Mouse (Mus musculus) myocyte (in vitro differentiated cells): ENCODE measurements around the gene Hmx2. TPM values are rescaled to one million over a fixed set of nuclear protein-coding genes. Genes with fewer than 3 reads are reported as not detected.
A peak's percentile ranks its signal among the peaks of the same experiment; 100 is the strongest.

ENCODE experiments used
- H3K27me3 ChIP-seq: one replicate; pipeline ENCODE4 v1.6.1; 2011; ENCODE audit not compliant: control insufficient read depth, insufficient read depth, insufficient read length
- H3K36me3 ChIP-seq: one replicate; pipeline ENCODE4 v1.6.1; 2011; ENCODE audit not compliant: control insufficient read depth, insufficient read depth
- H3K4me2 ChIP-seq: one replicate; pipeline ENCODE4 v1.6.1; 2011; ENCODE audit warnings: low read depth, control low read depth
- H3K4me3 ChIP-seq: one replicate; pipeline ENCODE4 v1.5.1; 2011; ENCODE audit warnings: mild to moderate bottlenecking, control low read depth, moderate library complexity
- H3K79me2 ChIP-seq: one replicate; pipeline ENCODE4 v1.6.1; 2011; ENCODE audit not compliant: control insufficient read depth, insufficient read depth
- H3ac ChIP-seq: one replicate; pipeline ENCODE4 v1.6.1; 2011; ENCODE audit not compliant: control insufficient read depth, insufficient read length
- CEBPB ChIP-seq: IDR thresholded peaks from 2 replicates; pipeline ENCODE4 v1.6.1; 2011; ENCODE audit warnings: mild to moderate bottlenecking, moderate library complexity; ENCODE audit not compliant: poor library complexity, insufficient read depth, severe bottlenecking
- E2F4 ChIP-seq: IDR thresholded peaks from one replicate; pipeline ENCODE4 v1.6.1; 2011; ENCODE audit warnings: mild to moderate bottlenecking, control low read depth, moderate library complexity; ENCODE audit not compliant: insufficient read depth
- MAX ChIP-seq: IDR thresholded peaks from one replicate; pipeline ENCODE4 v1.6.1; 2011; ENCODE audit warnings: low read depth, mild to moderate bottlenecking, control low read depth
- MYOD1 ChIP-seq, 3 experiments: IDR thresholded peaks; one replicate each; pipeline ENCODE4 v1.6.1; 2011; ENCODE audit warnings: control low read depth in 2 of 3, low read depth in 2 of 3, mild to moderate bottlenecking in 2 of 3, moderate library complexity in 1 of 3; ENCODE audit not compliant: insufficient read length in 2 of 3, control insufficient read depth in 1 of 3
- MYOG ChIP-seq, 3 experiments: IDR thresholded peaks; one replicate each; pipeline ENCODE4 v1.6.1; 2011; ENCODE audit warnings: control low read depth in 2 of 3, low read depth in 2 of 3, mild to moderate bottlenecking in 2 of 3; ENCODE audit not compliant: insufficient read length in 2 of 3, control insufficient read depth in 1 of 3, insufficient read depth in 1 of 3
- POLR2A ChIP-seq: IDR thresholded peaks from one replicate; pipeline ENCODE4 v1.6.1; 2011; ENCODE audit warnings: low read depth, mild to moderate bottlenecking, control low read depth, moderate library complexity; ENCODE audit not compliant: insufficient read length
- POLR2AphosphoS2 ChIP-seq: IDR thresholded peaks from one replicate; pipeline ENCODE4 v1.6.1; 2011; ENCODE audit warnings: low read depth, control low read depth; ENCODE audit not compliant: insufficient read length
- REST ChIP-seq: IDR thresholded peaks from one replicate; pipeline ENCODE4 v1.6.1; 2011; ENCODE audit warnings: mild to moderate bottlenecking, control low read depth, moderate library complexity; ENCODE audit not compliant: insufficient read depth, insufficient read length
- SRF ChIP-seq: IDR thresholded peaks from one replicate; pipeline ENCODE4 v1.6.1; 2011; ENCODE audit warnings: low read depth; ENCODE audit not compliant: control insufficient read depth, insufficient read length
- TCF12 ChIP-seq: IDR thresholded peaks from one replicate; pipeline ENCODE4 v1.6.1; 2011; ENCODE audit warnings: mild to moderate bottlenecking, control low read depth; ENCODE audit not compliant: poor library complexity, insufficient read depth, severe bottlenecking
- TCF3 ChIP-seq: IDR thresholded peaks from one replicate; pipeline ENCODE4 v1.6.1; 2011; ENCODE audit warnings: low read depth, control low read depth; ENCODE audit not compliant: insufficient read length
- USF1 ChIP-seq: IDR thresholded peaks from one replicate; pipeline ENCODE4 v1.6.1; 2011; ENCODE audit warnings: low read depth, mild to moderate bottlenecking, control low read depth, moderate library complexity
- polyA plus RNA-seq: library from polyadenylated mRNA; unstranded; fragments of >200 nt; fragmentation: generic; extraction: Trizol; gene quantifications from one replicate; pipeline ENCODE4 v1.2.1, GENCODE M21; 2012; ENCODE audit warnings: missing spikeins

The Hmx2 gene
- polyA plus RNA-seq, 1 experiment = 0.76 TPM

DNA sequence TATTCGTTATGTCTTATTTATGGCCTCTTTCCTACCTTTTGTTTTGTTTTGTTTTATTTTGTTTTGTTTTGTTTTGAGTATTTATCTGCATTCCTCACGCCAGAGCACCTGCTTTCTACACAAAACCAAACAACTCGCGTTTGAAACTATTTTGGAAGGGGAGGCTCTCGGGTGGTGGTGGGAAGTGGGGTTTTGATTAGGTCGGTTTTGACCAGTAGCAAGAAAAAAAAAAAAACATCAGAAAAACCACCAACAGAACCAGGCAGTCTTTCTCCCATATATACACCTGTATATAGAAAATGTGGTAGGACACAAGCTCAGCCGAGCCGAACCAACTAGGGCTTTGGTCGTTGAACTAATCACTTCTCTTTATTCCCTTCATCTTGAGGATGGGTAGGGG, 7.5 kb downstream of the Hmx2 start:
- H3K27me3 ChIP-seq = peaks cover 46% of the 10 kb centered on the region
- H3K36me3 ChIP-seq = no peaks in the 10 kb centered on the region
- TF ChIP-seq MAX (no peak), TCF12 (no peak), REST (no peak), POLR2A (no peak), TCF3 (no peak), E2F4 (no peak), MYOG (IDR thresholded peaks at IDR 0.05; ENCODE audit: control insufficient read depth in 1 of 3, insufficient read depth in 1 of 3, insufficient read length in 2 of 3, low read depth in 2 of 3) (no peak), MYOD1 (IDR thresholded peaks at IDR 0.05; ENCODE audit: control insufficient read depth in 1 of 3, insufficient read length in 2 of 3, low read depth in 2 of 3) (no peak), CEBPB (no peak), SRF (no peak), POLR2AphosphoS2 (no peak), USF1 (no peak)
- H3ac ChIP-seq = no peak overlapping the region
- H3K4me2 ChIP-seq = no peak overlapping the region
- peaks cover 7% of the 10 kb centered on the region for H3K79me2 ChIP-seq
- no peak overlapping the region for H3K4me3 ChIP-seq

DNA sequence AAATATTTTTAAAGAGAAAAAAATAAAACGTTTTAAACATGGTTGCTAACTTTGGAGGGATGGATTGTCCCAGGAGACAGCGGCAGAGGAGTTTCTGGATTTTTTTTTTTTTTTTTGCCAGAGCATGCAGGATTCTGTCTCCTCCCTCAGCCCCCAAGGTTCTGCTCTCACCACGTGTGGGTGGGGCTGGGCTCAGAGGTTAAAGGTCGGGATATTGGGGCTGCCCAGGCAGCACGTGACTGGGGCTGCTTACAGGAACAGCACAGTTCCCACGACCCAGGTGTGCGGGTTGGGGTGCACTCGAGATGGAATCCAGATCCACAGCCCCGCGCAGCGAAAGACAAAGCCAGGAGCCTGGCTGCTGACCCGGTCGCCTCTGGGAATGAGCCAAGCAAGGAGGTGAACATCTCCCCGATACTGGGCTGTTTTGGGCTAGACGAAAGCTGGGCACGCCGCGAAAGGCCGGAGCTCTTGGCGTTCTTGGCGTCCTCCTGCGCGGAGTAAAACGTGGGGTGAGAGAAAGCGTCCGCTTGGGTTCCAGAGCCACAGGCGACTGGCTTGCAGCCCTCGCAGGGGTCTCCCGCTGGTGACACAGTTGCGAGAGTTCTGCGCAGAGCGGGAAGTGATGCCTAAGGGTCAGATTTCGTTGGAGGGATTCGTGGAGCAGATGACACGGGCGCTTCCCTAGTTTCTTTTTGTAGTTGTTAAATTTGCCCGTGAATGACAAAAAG, 8.1 kb downstream of the Hmx2 start:
- Histone ChIP-seq H3K4me3 (no peak overlapping the region), H3K27me3 (peaks cover 41% of the 10 kb centered on the region), H3K4me2 (no peak overlapping the region), H3ac (no peak overlapping the region), H3K79me2 (peaks cover 13% of the 10 kb centered on the region), H3K36me3 (no peaks in the 10 kb centered on the region)
- TF ChIP-seq USF1 = no peak

DNA sequence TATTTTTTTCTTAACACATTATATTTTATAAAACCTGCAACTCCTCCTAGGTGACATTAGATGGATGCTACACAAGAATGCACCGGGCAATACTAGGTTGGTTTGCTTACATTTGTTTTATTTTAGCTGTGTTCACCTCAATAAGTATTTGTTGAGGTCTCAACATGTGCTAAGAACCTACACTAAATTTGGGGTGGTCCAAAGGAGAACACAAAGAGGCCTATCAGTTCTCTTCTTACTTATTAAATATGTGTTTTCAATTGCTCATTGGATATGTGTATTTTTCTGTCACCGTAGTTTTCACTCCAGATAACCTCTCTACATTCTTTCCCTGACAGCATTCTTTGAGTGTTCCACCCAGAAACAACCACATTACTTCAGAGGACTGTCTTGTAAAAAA, 9.2 kb downstream of the Hmx2 start:
- Histone ChIP-seq H3K4me2 (no peak overlapping the region), H3K27me3 (peaks cover 31% of the 10 kb centered on the region), H3K79me2 (peaks cover 24% of the 10 kb centered on the region), H3K4me3 (no peak overlapping the region), H3K36me3 (peaks cover 9% of the 10 kb centered on the region), H3ac (no peak overlapping the region)
- TF ChIP-seq TCF12 (no peak), MAX (no peak), POLR2AphosphoS2 (no peak), REST (no peak), TCF3 (no peak), CEBPB (no peak), E2F4 (no peak), MYOD1 (IDR thresholded peaks at IDR 0.05; ENCODE audit: control insufficient read depth in 1 of 3, insufficient read length in 2 of 3, low read depth in 2 of 3) (no peak), SRF (no peak), MYOG (IDR thresholded peaks at IDR 0.05; ENCODE audit: control insufficient read depth in 1 of 3, insufficient read depth in 1 of 3, insufficient read length in 2 of 3, low read depth in 2 of 3) (no peak), POLR2A (no peak), USF1 (no peak)

DNA sequence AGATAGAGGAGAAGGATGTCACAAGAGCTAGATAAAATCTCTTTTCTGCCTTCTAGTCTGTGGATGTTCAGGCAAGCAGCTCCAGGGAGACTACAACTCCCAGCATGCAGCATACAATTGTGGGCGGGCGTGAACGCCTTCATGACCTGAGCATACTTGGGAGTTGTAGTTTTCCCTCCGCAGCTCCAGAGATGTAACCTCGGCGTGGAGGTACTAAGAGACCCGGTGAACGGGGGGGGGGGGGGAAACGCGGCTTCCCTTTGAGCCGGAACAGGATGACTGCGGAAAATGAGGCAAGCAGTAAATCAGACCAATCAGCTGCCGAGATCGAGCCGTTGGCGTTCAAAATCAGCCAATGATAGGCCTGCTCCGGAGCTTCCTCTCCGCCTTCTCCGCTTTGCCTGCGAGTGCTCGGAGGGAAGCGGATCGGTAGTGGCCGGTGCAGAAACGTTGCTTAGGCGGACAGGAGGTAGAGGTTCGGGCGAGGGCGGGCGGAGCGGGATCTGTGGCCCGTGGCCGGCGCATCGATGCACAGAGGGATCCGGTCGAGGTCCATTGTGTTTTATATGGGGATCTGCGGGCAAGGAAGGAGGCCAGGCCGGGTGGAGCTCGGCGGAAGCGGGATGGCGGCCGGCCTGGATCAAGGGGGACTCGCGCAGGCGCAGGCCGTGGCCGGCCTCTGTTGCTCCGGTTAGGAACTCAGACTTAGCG, 11.6 kb downstream of the Hmx2 start, which contains the start of gene Bub3:
Bub3 (plus strand) TSS at position 237 of the 711 bp plus-strand sequence.
- Histone ChIP-seq H3K4me3 (peak within 1 kb of the TSS; percentile 58), H3K4me2 (peak within 1 kb of the TSS; percentile 68), H3K27me3 (peaks cover 13% of the 10 kb centered on the region), H3K79me2 (peaks cover 48% of the 10 kb centered on the region), H3K36me3 (peaks cover 31% of the 10 kb centered on the region), H3ac (peak within 1 kb of the TSS; percentile 93)
- TF ChIP-seq POLR2A (peak; percentile 91), REST (no peak), POLR2AphosphoS2 (peak; percentile 88), MYOG (IDR thresholded peaks at IDR 0.05; ENCODE audit: control insufficient read depth in 1 of 3, insufficient read depth in 1 of 3, insufficient read length in 2 of 3, low read depth in 2 of 3) (no peak), E2F4 (peak; percentile 14), TCF12 (no peak)

DNA sequence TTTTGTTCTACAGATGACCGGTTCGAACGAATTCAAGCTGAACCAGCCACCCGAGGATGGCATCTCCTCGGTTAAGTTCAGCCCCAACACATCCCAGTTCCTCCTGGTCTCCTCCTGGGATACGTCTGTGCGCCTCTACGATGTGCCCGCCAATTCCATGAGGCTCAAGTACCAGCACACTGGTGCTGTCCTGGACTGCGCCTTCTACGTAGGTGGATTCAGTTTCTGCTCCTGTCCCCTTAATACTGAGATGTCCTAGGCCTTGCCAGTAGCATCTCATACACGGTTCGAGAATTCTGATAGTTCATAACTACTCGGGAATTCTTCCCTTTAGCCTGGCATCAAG, 12.1 kb downstream of the Hmx2 start:
- H3K27me3 ChIP-seq = peaks cover 8% of the 10 kb centered on the region
- peak overlapping the region; percentile 93 for H3ac ChIP-seq
- H3K4me2 ChIP-seq = peak overlapping the region; percentile 68
- H3K79me2 ChIP-seq = peaks cover 51% of the 10 kb centered on the region
- TF ChIP-seq REST = no peak
- no peak for TF ChIP-seq POLR2A
- no peak for TF ChIP-seq MAX
- no peak for TF ChIP-seq USF1
- TF ChIP-seq POLR2AphosphoS2 = no peak
- no peak for TF ChIP-seq TCF3
- TF ChIP-seq MYOD1 (IDR thresholded peaks at IDR 0.05; ENCODE audit: control insufficient read depth in 1 of 3, insufficient read length in 2 of 3, low read depth in 2 of 3) = no peak
- no peak for TF ChIP-seq SRF
- no peak for TF ChIP-seq E2F4
- TF ChIP-seq CEBPB = no peak
- no peak for TF ChIP-seq MYOG (IDR thresholded peaks at IDR 0.05; ENCODE audit: control insufficient read depth in 1 of 3, insufficient read depth in 1 of 3, insufficient read length in 2 of 3, low read depth in 2 of 3)
- no peak for TF ChIP-seq TCF12
- peak overlapping the region; percentile 58 for H3K4me3 ChIP-seq
- peaks cover 36% of the 10 kb centered on the region for H3K36me3 ChIP-seq
